Mouse (Mus musculus): Measurements from ENCODE around the gene Sik1. TPM values are rescaled to one million over a fixed set of nuclear protein-coding genes. Genes with fewer than 3 reads are reported as not detected.

Sik1 gene
- total RNA-seq, 2 experiments from 2014 or later: 13.4 to 58.6 TPM

DNA sequence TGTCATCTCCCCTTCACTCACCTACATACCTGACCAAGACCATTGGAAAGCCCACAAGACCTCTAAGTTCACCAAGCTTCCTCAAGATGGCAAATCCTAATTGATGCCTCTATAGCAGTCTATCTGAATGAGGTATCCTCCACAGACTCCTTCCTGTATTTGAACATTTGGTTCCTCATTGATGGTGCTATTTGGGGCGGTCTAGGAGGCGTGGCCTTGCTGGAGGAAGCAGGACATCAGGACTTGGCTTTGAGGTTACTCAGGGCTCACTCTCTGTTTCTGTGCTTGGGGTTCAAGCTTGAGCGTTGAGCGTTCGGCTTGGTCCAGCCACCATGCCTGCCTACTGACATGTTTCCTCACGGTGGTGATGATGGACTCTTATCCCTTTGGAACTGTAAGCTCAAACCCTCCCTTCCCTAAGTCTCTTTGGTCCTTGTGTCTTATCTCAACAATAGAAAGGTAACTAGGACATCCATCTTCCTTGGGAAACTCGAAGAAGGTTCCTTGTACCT is 54.7 kb downstream of the Sik1 start:
- TF ChIP-seq CTCF (IDR thresholded peaks at IDR 0.05): no peak
- no peak for DNase-seq
- intact Hi-C loops (cut with DNase I): no loop called here

DNA sequence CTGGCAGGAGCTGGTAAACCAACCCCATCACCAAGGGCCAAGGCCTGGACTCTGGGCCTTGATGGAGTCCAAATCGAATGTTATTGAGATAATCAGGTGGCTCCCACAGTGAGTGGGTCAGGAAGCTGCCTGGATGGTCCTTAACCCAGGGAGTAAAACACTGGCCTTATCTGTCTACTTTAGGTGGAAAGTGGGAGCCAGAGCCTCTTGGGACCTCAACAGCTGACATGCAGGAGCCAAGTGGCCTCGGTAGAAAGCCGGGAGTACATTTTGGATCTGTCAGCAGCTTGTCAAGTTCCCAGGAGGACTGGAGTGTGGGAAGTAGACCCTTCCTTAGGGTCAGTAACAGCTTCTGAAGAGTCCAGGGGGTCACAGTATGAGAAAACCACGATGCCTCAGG is 59.7 kb downstream of the Sik1 start:
- Histone ChIP-seq H3K4me3 (no peak overlapping the region), H3K27ac (no peak overlapping the region; the same call in 1 of the 2 replicates)
- intact Hi-C loops (cut with DNase I): no loop called here
- no peak for DNase-seq
- no peak for TF ChIP-seq CTCF (IDR thresholded peaks at IDR 0.05)

More for the DNA sequence above, 54.7 kb downstream of the Sik1 start:
- Histone ChIP-seq H3K4me3 (no peak overlapping the region), H3K27ac (no peak overlapping the region)

Other genes with a start within 250 kb of the Sik1 start
- under 1 TPM; 0.82 to 0.95 TPM for gene Cbs, start 218.6 kb downstream of the Sik1 start, total RNA-seq (2021)
- gene U2af1, start 196.9 kb downstream of the Sik1 start, total RNA-seq (2021): 10 to 100 TPM; 67.8 to 68.3 TPM
- gene Cryaa, start 178.0 kb downstream of the Sik1 start, total RNA-seq (2021): not detected
- gene Rrp1b, start 180.3 kb upstream of the Sik1 start, total RNA-seq (2021): 1 to 10 TPM; 7.0 to 9.3 TPM
- 1 to 10 TPM in 1 of 2 experiments, under 1 TPM in 1; 0.46 to 1.5 TPM for gene Hsf2bp, start 180.5 kb upstream of the Sik1 start, total RNA-seq (2021)

All from gastrocnemius, adult 2 months (tissue).